Mouse (Mus musculus) limb, embryonic 11.5 days (tissue): ENCODE data around the gene Rps27l. TPM values are rescaled to one million over a fixed set of nuclear protein-coding genes. Genes with fewer than 3 reads are reported as not detected.

Experiments
- ATAC-seq: fragments of 200-750 bp; cut with Nextera tagmentation; 2 replicates; pipeline ENCODE4 v1.8.0; 2017; ENCODE audit warnings: low read depth; ENCODE audit not compliant: insufficient number of reproducible peaks, low FRiP score, low TSS enrichment
- DNase-seq: peaks from one replicate; pipeline ENCODE4 v3.0.0-alpha.2; 2015; ENCODE audit warnings: low spot score
- H3K27ac ChIP-seq: fragments of 300-500 bp; sonication (generic); replicated peaks from 2 replicates; pipeline ENCODE4 v1.5.1; 2014; ENCODE audit warnings: low read depth, mild to moderate bottlenecking, low read length
- H3K27me3 ChIP-seq: fragments of 300-500 bp; sonication (generic); 2 replicates; pipeline ENCODE4 v1.6.1; 2014; ENCODE audit warnings: mild to moderate bottlenecking, low read length, mixed read lengths; ENCODE audit not compliant: control insufficient read depth, insufficient read depth
- H3K36me3 ChIP-seq: fragments of 300-500 bp; sonication (generic); 2 replicates; pipeline ENCODE4 v1.6.1; 2014; ENCODE audit warnings: mild to moderate bottlenecking, low read length, moderate library complexity, mixed read lengths; ENCODE audit not compliant: control insufficient read depth, insufficient read depth
- H3K4me1 ChIP-seq: fragments of 300-500 bp; sonication (generic); 2 replicates; pipeline ENCODE4 v1.6.1; 2014; ENCODE audit warnings: low read length, mixed read lengths; ENCODE audit not compliant: control insufficient read depth, insufficient read depth
- H3K4me2 ChIP-seq: fragments of 300-500 bp; sonication (generic); 2 replicates; pipeline ENCODE4 v1.6.1; 2014; ENCODE audit warnings: low read depth, mild to moderate bottlenecking, moderate library complexity; ENCODE audit not compliant: severe bottlenecking
- H3K4me3 ChIP-seq: fragments of 300-500 bp; sonication (generic); 2 replicates; pipeline ENCODE4 v1.5.1; 2014; ENCODE audit warnings: low read depth, low read length
- H3K9ac ChIP-seq: fragments of 300-500 bp; sonication (generic); 2 replicates; pipeline ENCODE4 v1.6.1; 2014; ENCODE audit warnings: mild to moderate bottlenecking, low read length
- H3K9me3 ChIP-seq: fragments of 300-500 bp; sonication (generic); 2 replicates; pipeline ENCODE4 v1.6.1; 2016; ENCODE audit warnings: low read length; ENCODE audit not compliant: control insufficient read depth
- WGBS: fragments of 180-500 bp; shearing (Covaris S2); extraction: QIAGEN DNeasy Blood & Tissue Kit; methylation state at CpG from one replicate; pipeline ENCODE4 v1.1.7; 2014; 5-methylcytosine and 5-hydroxymethylcytosine counted together
- polyA plus RNA-seq: library from polyadenylated mRNA; unstranded; fragments of >200 nt; fragmentation: Nextera tagmentation; extraction: Ambion mirVana; gene quantifications from 2 replicates; pipeline ENCODE4 v1.2.1, GENCODE M21; 2014

Gene Rps27l
- polyA plus RNA-seq, 1 experiment from 2014 or later, result 816 TPM

- DNase-seq (peak; percentile 88), ATAC-seq (no peak)
- no peaks in the 10 kb centered on the region for H3K4me1 ChIP-seq
- no peaks in the 10 kb centered on the region for H3K27me3 ChIP-seq
- H3K9ac ChIP-seq, result no peak overlapping the region
- no peak overlapping the region for H3K4me3 ChIP-seq
- H3K4me2 ChIP-seq, result no peak overlapping the region
- no peaks in the 10 kb centered on the region for H3K36me3 ChIP-seq
- no peak overlapping the region for H3K27ac ChIP-seq
- H3K9me3 ChIP-seq, result no peaks in the 10 kb centered on the region
- 16% methylated on average over 5 of the region's 5 CpGs for WGBS
Measured at GRCm38 (mm10) chr9:66980458-66980857, 34.6 kb downstream of the Rps27l start.

- no peaks in the 10 kb centered on the region for H3K27me3 ChIP-seq
- H3K4me1 ChIP-seq, result no peaks in the 10 kb centered on the region
- ATAC-seq, result no peak
- H3K9ac ChIP-seq, result no peak overlapping the region
- WGBS, result 85% methylated on average over 7 of the region's 7 CpGs
- no peaks in the 10 kb centered on the region for H3K9me3 ChIP-seq
- no peak overlapping the region for H3K27ac ChIP-seq
- H3K36me3 ChIP-seq, result no peaks in the 10 kb centered on the region
- no peak overlapping the region for H3K4me2 ChIP-seq
- H3K4me3 ChIP-seq, result no peak overlapping the region
- DNase-seq, result no peak
Measured at GRCm38 (mm10) chr9:66982085-66982484, 36.2 kb downstream of the Rps27l start.

GRCm38 (mm10) chr9:66985377-66985776 is 39.5 kb downstream of the Rps27l start:
- ATAC-seq, result no peak
- H3K36me3 ChIP-seq, result no peaks in the 10 kb centered on the region
- H3K9me3 ChIP-seq, result no peaks in the 10 kb centered on the region
- WGBS, result 86% methylated on average over 7 of the region's 7 CpGs
- no peak overlapping the region for H3K27ac ChIP-seq
- H3K9ac ChIP-seq, result no peak overlapping the region
- H3K4me2 ChIP-seq, result no peak overlapping the region
- DNase-seq, result no peak
- no peaks in the 10 kb centered on the region for H3K4me1 ChIP-seq
- H3K27me3 ChIP-seq, result no peaks in the 10 kb centered on the region
- no peak overlapping the region for H3K4me3 ChIP-seq

GRCm38 (mm10) chr9:66988198-66988887 is 42.5 kb downstream of the Rps27l start:
- no peak overlapping the region for H3K4me3 ChIP-seq
- H3K9ac ChIP-seq, result no peak overlapping the region
- 77% methylated on average over 11 of the region's 11 CpGs for whole genome bisulfite sequencing
- H3K4me2 ChIP-seq, result no peak overlapping the region
- ATAC-seq, result no peak
- no peak for DNase-seq
- no peaks in the 10 kb centered on the region for H3K9me3 ChIP-seq
- H3K27me3 ChIP-seq, result no peaks in the 10 kb centered on the region
- 0 out of 2 replicates have a peak overlapping the region, but pooled peaks have one; percentile 14 for H3K27ac ChIP-seq
- H3K36me3 ChIP-seq, result no peaks in the 10 kb centered on the region
- no peaks in the 10 kb centered on the region for H3K4me1 ChIP-seq

- Histone ChIP-seq H3K9me3 (no peaks in the 10 kb centered on the region), H3K4me1 (no peaks in the 10 kb centered on the region), H3K4me2 (no peak overlapping the region), H3K4me3 (no peak overlapping the region), H3K27me3 (no peaks in the 10 kb centered on the region), H3K36me3 (no peaks in the 10 kb centered on the region), H3K27ac (no peak overlapping the region), H3K9ac (no peak overlapping the region)
- DNase-seq (no peak), ATAC-seq (no peak)
- WGBS, result 76% methylated on average over 6 of the region's 6 CpGs
Measured at GRCm38 (mm10) chr9:66988888-66989414, 43.1 kb downstream of the Rps27l start.

GRCm38 (mm10) chr9:66989581-66989980 is 43.7 kb downstream of the Rps27l start:
- ATAC-seq, result no peak
- no peaks in the 10 kb centered on the region for H3K36me3 ChIP-seq
- no peak overlapping the region for H3K27ac ChIP-seq
- WGBS, result 83% methylated on average over 6 of the region's 6 CpGs
- no peak overlapping the region for H3K4me3 ChIP-seq
- H3K27me3 ChIP-seq, result no peaks in the 10 kb centered on the region
- DNase-seq, result no peak
- no peaks in the 10 kb centered on the region for H3K4me1 ChIP-seq
- no peaks in the 10 kb centered on the region for H3K9me3 ChIP-seq
- H3K9ac ChIP-seq, result no peak overlapping the region
- no peak overlapping the region for H3K4me2 ChIP-seq

GRCm38 (mm10) chr9:66990046-66990445 is 44.2 kb downstream of the Rps27l start:
- Histone ChIP-seq H3K36me3 (no peaks in the 10 kb centered on the region), H3K27ac (no peak overlapping the region), H3K4me2 (no peak overlapping the region), H3K27me3 (no peaks in the 10 kb centered on the region), H3K4me3 (no peak overlapping the region), H3K9me3 (no peaks in the 10 kb centered on the region), H3K4me1 (no peaks in the 10 kb centered on the region), H3K9ac (no peak overlapping the region)
- 90% methylated on average over 5 of the region's 5 CpGs for WGBS
- no peak for DNase-seq
- no peak for ATAC-seq

GRCm38 (mm10) chr9:66991021-66991749 is 45.3 kb downstream of the Rps27l start:
- no peaks in the 10 kb centered on the region for H3K9me3 ChIP-seq
- no peak overlapping the region for H3K4me3 ChIP-seq
- 69% methylated on average over 9 of the region's 9 CpGs for WGBS
- H3K27ac ChIP-seq, result no peak overlapping the region
- H3K27me3 ChIP-seq, result no peaks in the 10 kb centered on the region
- ATAC-seq (no peak), DNase-seq (no peak)
- H3K4me2 ChIP-seq, result no peak overlapping the region
- H3K36me3 ChIP-seq, result no peaks in the 10 kb centered on the region; the same call in 1 of the 2 replicates
- H3K4me1 ChIP-seq, result no peaks in the 10 kb centered on the region
- H3K9ac ChIP-seq, result no peak overlapping the region
